Mouse (Mus musculus): ENCODE data around the gene Rtkn2. TPM values are rescaled to one million over a fixed set of nuclear protein-coding genes. Genes with fewer than 3 reads are reported as not detected.

Rtkn2 gene
- polyA plus RNA-seq, 1 experiment from 2014 or later = 7.4 TPM

DNA sequence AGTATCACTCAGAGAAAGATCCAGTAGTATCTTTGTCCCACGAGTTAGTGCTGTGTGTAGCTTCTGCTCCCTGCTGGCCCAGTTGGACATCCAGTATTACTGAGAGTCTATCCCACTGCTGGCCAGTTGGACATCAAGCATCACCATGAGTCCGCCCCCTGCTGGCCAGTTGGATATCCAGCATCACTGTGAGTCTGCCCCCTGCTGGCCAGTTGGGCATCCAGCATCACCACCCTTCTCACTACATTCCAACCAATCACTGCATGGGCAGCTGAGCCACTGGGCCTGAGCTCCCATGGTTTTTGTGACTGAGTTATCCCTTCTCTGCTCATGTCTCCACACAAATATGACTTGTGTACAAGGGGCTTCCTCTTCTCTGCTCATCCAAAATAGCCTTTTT, 33.8 kb downstream of the Rtkn2 start:
- no peak overlapping the region for H3K9ac ChIP-seq
- ATAC-seq (ENCODE audit: insufficient number of reproducible peaks, low FRiP score) = no peak
- no peak overlapping the region for H3K4me3 ChIP-seq
- no peaks in the 10 kb centered on the region for H3K27me3 ChIP-seq (replicated peaks)
- H3K4me1 ChIP-seq (replicated peaks) = peaks cover 16% of the 10 kb centered on the region
- H3K9me3 ChIP-seq (replicated peaks) = peaks cover 9% of the 10 kb centered on the region
- no peak overlapping the region for H3K4me2 ChIP-seq
- H3K27ac ChIP-seq (ENCODE audit: poor library complexity, severe bottlenecking) = no peak overlapping the region
- WGBS = 72% methylated on average over 2 of the region's 2 CpGs
- H3K36me3 ChIP-seq = peaks cover 21% of the 10 kb centered on the region

DNA sequence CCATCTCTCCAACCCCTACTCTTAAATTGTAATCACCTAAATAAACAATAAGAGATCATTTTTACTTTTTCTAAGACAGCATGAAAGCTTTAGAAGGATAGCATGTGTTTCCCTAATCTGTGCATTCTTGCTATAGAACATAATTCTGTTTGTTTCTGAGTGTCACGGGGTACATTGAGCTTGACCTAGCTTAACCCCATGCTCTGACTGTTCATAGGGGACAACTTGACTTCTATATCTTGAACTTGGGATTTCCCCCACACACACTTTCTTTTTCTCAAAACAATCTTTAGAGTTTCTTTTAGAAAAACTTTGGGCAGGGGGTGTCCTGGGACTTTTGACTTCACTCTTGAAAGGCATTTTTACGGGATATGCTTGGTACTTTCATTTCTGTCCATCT, 41.4 kb downstream of the Rtkn2 start:
- Histone ChIP-seq H3K4me1 (replicated peaks) (no peaks in the 10 kb centered on the region), H3K36me3 (peaks cover 17% of the 10 kb centered on the region), H3K4me3 (no peak overlapping the region), H3K27ac (ENCODE audit: poor library complexity, severe bottlenecking) (no peak overlapping the region), H3K27me3 (replicated peaks) (no peaks in the 10 kb centered on the region), H3K4me2 (no peak overlapping the region), H3K9me3 (replicated peaks) (0 out of 2 replicates have a peak, but pooled peaks cover 6% of the 10 kb centered on the region), H3K9ac (no peak overlapping the region)
- ATAC-seq (ENCODE audit: insufficient number of reproducible peaks, low FRiP score) = no peak
- 85% methylated on average over 2 of the region's 2 CpGs for WGBS

DNA sequence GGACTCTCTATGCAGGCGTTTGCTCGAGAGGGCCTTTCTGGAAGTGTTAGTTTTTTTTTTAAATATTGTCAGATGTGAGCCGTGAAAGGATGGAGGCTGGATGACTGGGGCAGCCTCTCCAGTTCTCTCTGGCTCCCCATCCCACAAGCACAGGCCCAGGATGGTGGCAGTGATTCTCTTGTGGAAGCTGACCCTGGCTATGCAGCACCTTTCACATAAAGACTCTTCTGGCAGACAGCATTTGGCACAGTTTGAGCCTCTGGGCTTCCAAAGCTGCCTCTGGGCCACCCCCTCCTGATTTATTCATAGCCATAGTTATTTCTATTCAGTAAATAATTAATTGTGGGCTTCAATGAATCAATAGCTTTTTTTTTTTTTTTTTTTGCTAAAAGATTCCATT, 46.3 kb downstream of the Rtkn2 start:
- no peak for ATAC-seq (ENCODE audit: insufficient number of reproducible peaks, low FRiP score)
- Histone ChIP-seq H3K4me2 (no peak overlapping the region), H3K4me3 (no peak overlapping the region), H3K36me3 (0 out of 2 replicates have a peak, but pooled peaks cover 9% of the 10 kb centered on the region), H3K27ac (ENCODE audit: poor library complexity, severe bottlenecking) (no peak overlapping the region), H3K4me1 (replicated peaks) (no peaks in the 10 kb centered on the region), H3K9me3 (replicated peaks) (no peaks in the 10 kb centered on the region), H3K27me3 (replicated peaks) (no peaks in the 10 kb centered on the region), H3K9ac (no peak overlapping the region)
- 81% methylated on average over 3 of the region's 3 CpGs for WGBS

DNA sequence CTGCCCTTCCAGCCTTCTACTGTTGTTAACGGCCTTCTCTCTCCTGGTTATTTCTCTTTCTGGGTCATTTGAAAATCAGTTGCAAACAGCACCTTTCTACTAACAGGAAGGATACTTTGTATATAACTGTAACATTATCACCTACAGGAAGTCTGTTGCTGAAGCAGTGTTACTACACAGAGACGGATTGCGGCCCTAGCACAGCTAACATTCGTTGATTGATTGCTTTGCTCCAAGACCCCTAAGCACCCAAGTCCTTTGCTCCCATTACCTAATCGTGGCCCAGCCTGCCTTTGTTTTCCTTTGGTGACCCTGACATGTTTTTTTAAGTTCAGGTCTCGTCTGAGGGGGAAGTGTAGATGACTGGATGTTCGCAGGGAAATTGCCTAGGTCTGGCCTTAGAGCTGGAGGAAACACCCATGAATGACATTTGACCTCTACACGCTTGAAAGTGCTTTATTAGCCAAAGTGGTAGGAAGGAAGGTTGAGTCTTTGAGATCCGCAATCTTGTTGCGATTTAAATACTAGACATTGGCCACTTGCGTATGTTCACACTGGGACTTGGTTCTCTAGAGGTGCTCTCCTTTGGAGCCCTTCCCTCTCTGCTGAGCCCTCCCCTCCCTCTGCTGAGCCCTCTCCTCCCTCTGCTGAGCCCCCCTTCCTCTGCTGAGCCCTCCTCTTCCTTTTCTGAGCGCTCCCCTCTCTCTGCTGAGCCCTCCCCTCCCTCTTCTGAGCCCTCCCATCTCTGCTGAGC, 49.1 kb downstream of the Rtkn2 start:
- H3K4me2 ChIP-seq = no peak overlapping the region
- 59% methylated on average over 12 of the region's 12 CpGs for WGBS
- H3K36me3 ChIP-seq = 0 out of 2 replicates have a peak, but pooled peaks cover 9% of the 10 kb centered on the region
- H3K4me1 ChIP-seq (replicated peaks) = no peaks in the 10 kb centered on the region
- H3K4me3 ChIP-seq = no peak overlapping the region
- no peaks in the 10 kb centered on the region for H3K9me3 ChIP-seq (replicated peaks)
- no peaks in the 10 kb centered on the region for H3K27me3 ChIP-seq (replicated peaks)
- H3K27ac ChIP-seq (ENCODE audit: poor library complexity, severe bottlenecking) = no peak overlapping the region
- peak; percentile 39; the same call in 1 of the 2 replicates for ATAC-seq (ENCODE audit: insufficient number of reproducible peaks, low FRiP score)
- H3K9ac ChIP-seq = no peak overlapping the region

DNA sequence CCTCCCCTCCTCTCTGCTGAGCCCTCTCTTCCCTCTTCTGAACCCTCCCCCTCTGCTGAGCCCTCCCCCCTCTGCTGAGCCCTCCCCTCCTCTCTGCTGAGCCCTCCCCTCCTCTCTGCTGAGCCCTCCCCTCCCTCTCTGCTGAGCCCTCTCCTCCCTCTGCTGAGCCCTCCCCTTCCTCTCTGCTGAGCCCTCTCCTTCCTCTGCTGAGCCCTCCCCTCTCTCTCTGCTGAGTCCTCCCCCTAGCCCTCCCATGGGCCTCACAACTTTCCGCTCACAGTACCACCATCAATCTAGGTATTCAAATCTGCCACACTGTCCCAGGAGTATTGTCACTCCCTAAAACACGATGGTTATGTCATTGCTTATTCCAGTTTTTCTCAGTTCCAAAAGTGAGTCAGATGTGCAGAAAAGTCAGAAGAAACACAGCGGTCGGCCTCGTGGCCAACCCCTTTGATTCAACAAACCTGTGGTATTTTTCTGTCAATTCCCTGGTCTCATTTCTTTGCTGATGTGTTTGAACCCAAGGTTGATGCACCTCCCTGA, 49.8 kb downstream of the Rtkn2 start:
- no peaks in the 10 kb centered on the region for H3K9me3 ChIP-seq (replicated peaks)
- H3K27me3 ChIP-seq (replicated peaks) = no peaks in the 10 kb centered on the region
- H3K27ac ChIP-seq (ENCODE audit: poor library complexity, severe bottlenecking) = no peak overlapping the region
- WGBS = 77% methylated on average over 5 of the region's 5 CpGs
- H3K4me3 ChIP-seq = no peak overlapping the region
- no peak overlapping the region for H3K4me2 ChIP-seq
- peaks cover 11% of the 10 kb centered on the region; the same call in 1 of the 2 replicates for H3K36me3 ChIP-seq
- H3K9ac ChIP-seq = no peak overlapping the region
- no peak for ATAC-seq (ENCODE audit: insufficient number of reproducible peaks, low FRiP score)
- no peaks in the 10 kb centered on the region for H3K4me1 ChIP-seq (replicated peaks)

DNA sequence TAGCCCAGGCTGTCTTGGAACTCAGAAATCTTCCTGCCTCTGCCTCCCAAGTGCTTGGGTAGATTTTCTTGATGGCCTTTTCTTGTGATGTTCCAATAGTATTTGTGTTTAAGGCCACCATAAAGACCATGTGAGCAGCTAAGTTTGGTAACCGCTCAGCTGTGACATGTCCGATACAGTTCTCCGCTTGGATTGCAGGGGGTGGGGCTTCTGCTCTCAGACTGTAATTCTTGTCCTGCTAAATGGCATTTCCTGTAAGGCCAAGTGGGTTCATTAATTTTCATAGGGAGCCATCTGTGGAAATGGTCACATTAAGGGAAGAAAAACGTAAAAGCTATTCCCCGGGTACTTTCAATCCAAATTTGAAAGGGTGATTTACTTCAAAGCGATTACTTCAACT, 50.7 kb downstream of the Rtkn2 start:
- no peaks in the 10 kb centered on the region for H3K27me3 ChIP-seq (replicated peaks)
- no peak for ATAC-seq (ENCODE audit: insufficient number of reproducible peaks, low FRiP score)
- no peak overlapping the region for H3K4me3 ChIP-seq
- no peaks in the 10 kb centered on the region for H3K9me3 ChIP-seq (replicated peaks)
- peaks cover 13% of the 10 kb centered on the region; the same call in 1 of the 2 replicates for H3K36me3 ChIP-seq
- no peak overlapping the region for H3K27ac ChIP-seq (ENCODE audit: poor library complexity, severe bottlenecking)
- no peaks in the 10 kb centered on the region for H3K4me1 ChIP-seq (replicated peaks)
- no peak overlapping the region for H3K4me2 ChIP-seq
- H3K9ac ChIP-seq = no peak overlapping the region
- 91% methylated on average over 6 of the region's 6 CpGs for WGBS

DNA sequence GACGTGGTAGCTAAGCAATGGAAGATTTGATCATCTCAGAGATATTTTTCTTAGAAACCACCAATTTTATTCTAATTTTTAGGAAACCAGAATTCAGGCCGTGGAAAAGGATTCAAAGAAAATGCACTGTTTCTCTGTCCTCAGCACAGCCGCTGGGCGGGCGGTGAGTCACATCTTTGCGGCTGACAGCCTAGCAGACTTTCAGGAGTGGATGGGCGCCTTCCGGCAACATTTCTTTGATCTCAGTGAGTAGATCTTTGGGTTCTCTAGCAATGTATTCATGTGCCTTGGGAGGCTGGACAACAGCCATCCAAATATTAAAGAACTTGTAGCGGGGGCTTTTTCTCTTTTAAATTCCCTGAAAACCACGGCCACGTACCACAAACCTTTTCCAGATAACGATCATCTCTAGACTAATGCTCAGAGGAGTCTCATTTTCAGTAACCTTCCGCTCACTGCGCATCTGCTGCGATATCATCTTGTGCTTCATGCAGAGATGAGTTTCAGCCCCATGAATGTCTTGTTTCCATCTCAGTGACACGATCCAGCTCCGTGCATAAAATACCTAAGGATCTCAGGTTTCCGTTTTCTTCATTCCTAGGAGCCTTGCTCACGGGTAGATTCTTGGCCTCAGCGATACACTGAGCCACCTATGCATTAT, 56.5 kb downstream of the Rtkn2 start:
- Histone ChIP-seq H3K4me1 (replicated peaks) (no peaks in the 10 kb centered on the region), H3K27ac (ENCODE audit: poor library complexity, severe bottlenecking) (no peak overlapping the region), H3K27me3 (replicated peaks) (no peaks in the 10 kb centered on the region), H3K36me3 (peaks cover 11% of the 10 kb centered on the region), H3K4me2 (no peak overlapping the region), H3K4me3 (no peak overlapping the region), H3K9me3 (replicated peaks) (no peaks in the 10 kb centered on the region), H3K9ac (no peak overlapping the region)
- 92% methylated on average over 20 of the region's 20 CpGs for WGBS
- ATAC-seq (ENCODE audit: insufficient number of reproducible peaks, low FRiP score) = no peak

DNA sequence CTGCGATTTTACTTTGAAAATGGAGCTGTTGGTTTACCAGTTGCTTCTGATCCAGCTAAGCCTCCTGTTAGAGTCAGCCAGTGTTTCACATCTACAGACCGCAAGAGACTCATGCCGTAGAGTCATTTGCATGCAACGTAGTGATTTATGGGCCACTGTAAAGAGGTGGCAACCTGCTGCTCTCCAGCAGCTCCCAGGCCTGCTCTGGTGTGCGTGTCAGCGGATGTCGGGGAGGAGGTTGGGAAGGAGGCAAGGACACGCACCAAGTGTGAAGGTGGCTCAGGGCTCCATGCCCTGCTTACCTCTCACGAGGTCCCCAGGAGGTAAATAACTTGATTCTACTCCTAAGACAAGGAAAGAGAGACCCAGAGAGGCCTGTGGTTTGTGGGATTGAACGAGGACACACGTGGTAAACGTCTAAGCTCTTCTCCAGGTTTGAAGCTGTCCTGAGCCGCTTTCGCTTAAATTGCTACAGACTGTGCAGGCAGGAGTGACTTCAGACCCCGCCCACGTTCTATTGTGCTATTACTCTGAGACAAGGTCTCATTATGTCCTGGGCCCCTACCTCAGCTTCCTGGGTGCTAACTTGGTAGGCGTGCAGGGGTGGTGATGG, 57.1 kb downstream of the Rtkn2 start:
- 89% methylated on average over 17 of the region's 17 CpGs for WGBS
- Histone ChIP-seq H3K27ac (ENCODE audit: poor library complexity, severe bottlenecking) (no peak overlapping the region), H3K36me3 (peaks cover 12% of the 10 kb centered on the region), H3K9ac (no peak overlapping the region), H3K4me2 (no peak overlapping the region), H3K27me3 (replicated peaks) (no peaks in the 10 kb centered on the region), H3K4me1 (replicated peaks) (no peaks in the 10 kb centered on the region), H3K9me3 (replicated peaks) (no peaks in the 10 kb centered on the region), H3K4me3 (no peak overlapping the region)
- ATAC-seq (ENCODE audit: insufficient number of reproducible peaks, low FRiP score) = no peak

DNA sequence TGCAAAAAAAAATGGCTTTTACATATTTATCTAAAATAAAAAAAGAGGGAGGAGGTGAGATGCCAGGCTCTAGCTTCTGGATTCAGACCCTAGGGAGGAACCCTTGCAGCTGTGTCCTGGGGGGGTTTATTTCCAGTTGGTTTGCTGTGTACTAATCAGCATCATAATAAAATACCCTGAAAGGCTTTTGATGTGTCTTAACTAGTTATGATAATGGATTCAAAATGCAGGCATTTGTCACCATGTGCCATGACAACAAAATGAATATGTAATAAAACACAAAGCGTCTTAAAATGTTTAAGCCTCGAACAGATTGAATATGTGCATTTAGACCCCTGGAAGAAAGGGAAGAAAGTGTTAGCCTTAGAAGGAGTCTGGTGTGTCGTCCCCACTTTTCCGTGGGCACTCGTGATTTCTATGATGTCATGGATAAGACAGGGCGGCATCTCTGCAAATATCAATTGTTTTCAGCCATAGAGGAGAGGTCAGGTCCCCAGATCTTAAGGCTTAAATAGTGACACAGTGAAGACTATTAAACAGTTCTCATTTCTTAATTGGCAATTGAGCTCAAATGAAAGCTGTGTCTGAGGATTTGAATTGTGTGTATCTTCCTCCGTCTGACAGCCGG, 59.7 kb downstream of the Rtkn2 start:
- H3K27ac ChIP-seq (ENCODE audit: poor library complexity, severe bottlenecking) = no peak overlapping the region
- H3K9ac ChIP-seq = no peak overlapping the region
- H3K9me3 ChIP-seq (replicated peaks) = no peaks in the 10 kb centered on the region
- H3K4me2 ChIP-seq = no peak overlapping the region
- WGBS = 82% methylated on average over 8 of the region's 8 CpGs
- no peaks in the 10 kb centered on the region for H3K4me1 ChIP-seq (replicated peaks)
- H3K27me3 ChIP-seq (replicated peaks) = no peaks in the 10 kb centered on the region
- H3K4me3 ChIP-seq = no peak overlapping the region
- peaks cover 18% of the 10 kb centered on the region for H3K36me3 ChIP-seq
- ATAC-seq (ENCODE audit: insufficient number of reproducible peaks, low FRiP score) = no peak

DNA sequence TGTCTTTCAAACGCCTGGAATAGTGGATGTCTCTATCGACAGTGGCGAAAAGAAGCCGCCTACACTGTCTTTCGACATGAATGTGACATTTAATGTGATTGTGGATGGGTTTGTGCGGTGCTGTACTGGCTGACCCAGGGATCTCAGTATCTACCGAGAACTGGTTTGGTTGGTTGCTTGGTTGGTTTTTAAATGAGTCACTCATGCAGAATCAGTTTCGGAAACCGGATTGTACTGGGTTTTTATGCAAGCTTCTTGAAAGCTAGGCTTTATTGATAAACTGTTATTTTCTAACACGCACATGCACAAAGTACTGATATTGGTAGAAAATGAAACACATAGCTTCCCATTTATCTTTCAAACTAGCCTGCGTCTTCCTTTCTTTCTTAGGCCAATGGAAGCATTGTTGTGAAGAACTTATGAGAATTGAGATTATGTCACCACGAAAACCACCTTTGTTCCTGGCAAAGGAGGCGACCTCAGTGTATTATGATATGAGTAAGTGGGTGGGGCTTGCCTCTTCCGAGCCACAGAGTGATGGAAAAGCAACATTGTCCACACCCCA, 60.4 kb downstream of the Rtkn2 start:
- H3K27ac ChIP-seq (ENCODE audit: poor library complexity, severe bottlenecking) = no peak overlapping the region
- ATAC-seq (ENCODE audit: insufficient number of reproducible peaks, low FRiP score) = no peak
- no peaks in the 10 kb centered on the region for H3K9me3 ChIP-seq (replicated peaks)
- peaks cover 15% of the 10 kb centered on the region; the same call in 1 of the 2 replicates for H3K36me3 ChIP-seq
- H3K27me3 ChIP-seq (replicated peaks) = no peaks in the 10 kb centered on the region
- H3K4me1 ChIP-seq (replicated peaks) = no peaks in the 10 kb centered on the region
- H3K4me3 ChIP-seq = no peak overlapping the region
- WGBS = 77% methylated on average over 14 of the region's 14 CpGs
- no peak overlapping the region for H3K9ac ChIP-seq
- H3K4me2 ChIP-seq = no peak overlapping the region
